Mouse (Mus musculus) ES-Bruce4 (cell line): ENCODE results near the gene Hebp1.

Source experiments
- CTCF ChIP-seq: IDR thresholded peaks from one replicate; pipeline ENCODE4 v1.8.1; 2011; ENCODE audit warnings: low read depth, low read length
- EP300 ChIP-seq: IDR thresholded peaks from 2 replicates; pipeline ENCODE4 v1.6.1; 2011; ENCODE audit warnings: low read depth, low read length; ENCODE audit not compliant: insufficient read depth

DNA sequence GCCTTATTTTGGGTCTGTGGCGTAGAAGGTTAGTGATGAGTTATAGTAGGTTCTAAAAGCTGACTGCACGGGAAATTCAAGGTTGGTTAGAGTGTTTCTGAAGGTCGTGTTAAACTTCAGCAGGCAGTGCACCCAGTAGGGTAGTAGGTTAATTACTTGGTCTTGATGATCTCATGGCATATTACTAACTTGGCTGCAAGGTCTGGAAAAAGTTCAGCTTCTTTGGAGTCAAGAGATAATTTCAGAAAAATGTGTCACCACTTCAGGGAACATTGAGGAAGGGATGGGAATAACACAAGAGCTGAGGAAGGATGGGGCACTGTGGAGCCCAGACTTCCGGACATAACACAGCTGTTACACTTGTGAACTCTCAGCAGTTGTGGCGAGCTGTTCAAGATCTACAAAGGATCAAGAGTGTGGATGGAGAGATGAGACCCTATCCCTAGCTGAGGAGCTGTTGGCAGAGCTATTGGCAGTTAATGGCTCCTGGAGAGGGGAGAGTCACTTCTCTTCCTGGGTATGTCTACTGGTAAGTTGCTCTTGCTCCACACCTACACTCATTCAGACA lies 95.0 kb downstream of the Hebp1 start:
- no peak for TF ChIP-seq CTCF
- TF ChIP-seq EP300: no peak
